Mouse (Mus musculus): ENCODE data around the gene Surf1. TPM values are rescaled to one million over a fixed set of nuclear protein-coding genes. Genes with fewer than 3 reads are reported as not detected.

Gene Surf1
- polyA plus RNA-seq, 1 experiment from 2014 or later: 86.9 TPM

GRCm38 (mm10) chr2:26912253-26912770 lies 4.0 kb downstream of the Surf1 start:
- 72% methylated on average over 5 of the region's 5 CpGs for WGBS
- no peak for DNase-seq (ENCODE audit: low spot score)
- H3K9me3 ChIP-seq (ENCODE audit: control insufficient read depth, low read length): no peaks in the 10 kb centered on the region
- no peak overlapping the region for H3K27ac ChIP-seq
- ATAC-seq (ENCODE audit: low FRiP score): no peak
- peak overlapping the region; percentile 78 for H3K4me3 ChIP-seq (replicated peaks; ENCODE audit: low read length)
- no peaks in the 10 kb centered on the region for H3K27me3 ChIP-seq (ENCODE audit: control insufficient read depth, insufficient read depth, low read length)
- peak overlapping the region; percentile 100 for H3K4me2 ChIP-seq (replicated peaks)
- H3K9ac ChIP-seq: peak overlapping the region; percentile 91
- peaks cover 46% of the 10 kb centered on the region for H3K4me1 ChIP-seq (replicated peaks; ENCODE audit: control insufficient read depth, insufficient read depth, low read length)
- H3K36me3 ChIP-seq (replicated peaks; ENCODE audit: control insufficient read depth, insufficient read depth): peaks cover 48% of the 10 kb centered on the region

- H3K9ac ChIP-seq: peak overlapping the region; percentile 91
- H3K4me3 ChIP-seq (replicated peaks; ENCODE audit: low read length): peak overlapping the region; percentile 78
- DNase-seq (ENCODE audit: low spot score) (peak; percentile 72), ATAC-seq (ENCODE audit: low FRiP score) (peak; percentile 51)
- H3K36me3 ChIP-seq (replicated peaks; ENCODE audit: control insufficient read depth, insufficient read depth): peaks cover 59% of the 10 kb centered on the region
- WGBS: 2% methylated on average over 33 of the region's 37 CpGs
- peak overlapping the region; percentile 91 for H3K27ac ChIP-seq
- H3K4me1 ChIP-seq (replicated peaks; ENCODE audit: control insufficient read depth, insufficient read depth, low read length): peaks cover 39% of the 10 kb centered on the region
- no peaks in the 10 kb centered on the region for H3K9me3 ChIP-seq (ENCODE audit: control insufficient read depth, low read length)
- H3K4me2 ChIP-seq (replicated peaks): peak overlapping the region; percentile 100
- H3K27me3 ChIP-seq (ENCODE audit: control insufficient read depth, insufficient read depth, low read length): no peaks in the 10 kb centered on the region
These were observed 5.2 kb downstream of the Surf1 start for GRCm38 (mm10) chr2:26910994-26911765.

- peak; percentile 91 for ATAC-seq (ENCODE audit: low FRiP score)
- peaks cover 67% of the 10 kb centered on the region for H3K36me3 ChIP-seq (replicated peaks; ENCODE audit: control insufficient read depth, insufficient read depth)
- no peaks in the 10 kb centered on the region for H3K9me3 ChIP-seq (ENCODE audit: control insufficient read depth, low read length)
- WGBS: under 1% methylated on average over 69 of the region's 74 CpGs
- H3K9ac ChIP-seq: peak within 1 kb of the TSS; percentile 91
- H3K4me2 ChIP-seq (replicated peaks): peak within 1 kb of the TSS; percentile 100
- H3K27me3 ChIP-seq (ENCODE audit: control insufficient read depth, insufficient read depth, low read length): no peaks in the 10 kb centered on the region
- DNase-seq (ENCODE audit: low spot score): peak; percentile 100
- H3K4me1 ChIP-seq (replicated peaks; ENCODE audit: control insufficient read depth, insufficient read depth, low read length): peaks cover 35% of the 10 kb centered on the region
- peak within 1 kb of the TSS; percentile 91 for H3K27ac ChIP-seq
- peak within 1 kb of the TSS; percentile 78 for H3K4me3 ChIP-seq (replicated peaks; ENCODE audit: low read length)
These were observed 6.0 kb downstream of the Surf1 start, which contains the start of the genes Med22 and Rpl7a for GRCm38 (mm10) chr2:26910124-26910993. Gene Med22 (minus strand): TSS chr2:26910677. Gene Rpl7a (plus strand): TSS chr2:26910764.

- Histone ChIP-seq H3K27ac (no peak overlapping the region), H3K36me3 (replicated peaks; ENCODE audit: control insufficient read depth, insufficient read depth) (peaks cover 72% of the 10 kb centered on the region)
These were observed 6.9 kb downstream of the Surf1 start for GRCm38 (mm10) chr2:26909387-26909784.

GRCm38 (mm10) chr2:26908710-26909386 lies 7.5 kb downstream of the Surf1 start:
- WGBS: 90% methylated on average over 18 of the region's 18 CpGs
- Histone ChIP-seq H3K4me2 (replicated peaks) (peak overlapping the region; percentile 78), H3K4me1 (replicated peaks; ENCODE audit: control insufficient read depth, insufficient read depth, low read length) (peaks cover 33% of the 10 kb centered on the region), H3K27me3 (ENCODE audit: control insufficient read depth, insufficient read depth, low read length) (no peaks in the 10 kb centered on the region), H3K9ac (peak overlapping the region; percentile 84), H3K27ac (no peak overlapping the region), H3K9me3 (ENCODE audit: control insufficient read depth, low read length) (no peaks in the 10 kb centered on the region), H3K4me3 (replicated peaks; ENCODE audit: low read length) (peak overlapping the region; percentile 78), H3K36me3 (replicated peaks; ENCODE audit: control insufficient read depth, insufficient read depth) (peaks cover 67% of the 10 kb centered on the region)
- ATAC-seq (ENCODE audit: low FRiP score) (no peak), DNase-seq (ENCODE audit: low spot score) (no peak)

More at GRCm38 (mm10) chr2:26909387-26909784, 6.9 kb downstream of the Surf1 start:
- Histone ChIP-seq H3K4me1 (replicated peaks; ENCODE audit: control insufficient read depth, insufficient read depth, low read length) (peaks cover 31% of the 10 kb centered on the region), H3K9me3 (ENCODE audit: control insufficient read depth, low read length) (no peaks in the 10 kb centered on the region), H3K27me3 (ENCODE audit: control insufficient read depth, insufficient read depth, low read length) (no peaks in the 10 kb centered on the region), H3K4me3 (replicated peaks; ENCODE audit: low read length) (peak overlapping the region; percentile 78), H3K9ac (peak overlapping the region; percentile 84), H3K4me2 (replicated peaks) (peak overlapping the region; percentile 78)
- DNase-seq (ENCODE audit: low spot score): no peak
- no peak for ATAC-seq (ENCODE audit: low FRiP score)

- peaks cover 50% of the 10 kb centered on the region for H3K36me3 ChIP-seq (replicated peaks; ENCODE audit: control insufficient read depth, insufficient read depth)
- 62% methylated on average over 4 of the region's 4 CpGs for WGBS
These were observed 9.2 kb downstream of the Surf1 start for GRCm38 (mm10) chr2:26907109-26907508.

GRCm38 (mm10) chr2:26906431-26906830 lies 9.9 kb downstream of the Surf1 start:
- Histone ChIP-seq H3K36me3 (replicated peaks; ENCODE audit: control insufficient read depth, insufficient read depth) (peaks cover 44% of the 10 kb centered on the region), H3K4me1 (replicated peaks; ENCODE audit: control insufficient read depth, insufficient read depth, low read length) (peaks cover 36% of the 10 kb centered on the region), H3K9me3 (ENCODE audit: control insufficient read depth, low read length) (no peaks in the 10 kb centered on the region), H3K4me2 (replicated peaks) (no peak overlapping the region), H3K9ac (no peak overlapping the region), H3K4me3 (replicated peaks; ENCODE audit: low read length) (no peak overlapping the region), H3K27me3 (ENCODE audit: control insufficient read depth, insufficient read depth, low read length) (no peaks in the 10 kb centered on the region), H3K27ac (no peak overlapping the region)
- WGBS: 83% methylated on average over 3 of the region's 3 CpGs
- ATAC-seq (ENCODE audit: low FRiP score) (no peak), DNase-seq (ENCODE audit: low spot score) (no peak)

More at GRCm38 (mm10) chr2:26907109-26907508, 9.2 kb downstream of the Surf1 start:
- Histone ChIP-seq H3K27me3 (ENCODE audit: control insufficient read depth, insufficient read depth, low read length) (no peaks in the 10 kb centered on the region), H3K4me2 (replicated peaks) (no peak overlapping the region), H3K9ac (no peak overlapping the region), H3K9me3 (ENCODE audit: control insufficient read depth, low read length) (no peaks in the 10 kb centered on the region), H3K4me1 (replicated peaks; ENCODE audit: control insufficient read depth, insufficient read depth, low read length) (peaks cover 38% of the 10 kb centered on the region), H3K27ac (no peak overlapping the region), H3K4me3 (replicated peaks; ENCODE audit: low read length) (no peak overlapping the region)
- no peak for DNase-seq (ENCODE audit: low spot score)
- no peak for ATAC-seq (ENCODE audit: low FRiP score)

- H3K27me3 ChIP-seq (ENCODE audit: control insufficient read depth, insufficient read depth, low read length): no peaks in the 10 kb centered on the region
- peaks cover 36% of the 10 kb centered on the region for H3K4me1 ChIP-seq (replicated peaks; ENCODE audit: control insufficient read depth, insufficient read depth, low read length)
- 90% methylated on average over 2 of the region's 2 CpGs for WGBS
- ATAC-seq (ENCODE audit: low FRiP score) (no peak), DNase-seq (ENCODE audit: low spot score) (no peak)
- no peaks in the 10 kb centered on the region for H3K9me3 ChIP-seq (ENCODE audit: control insufficient read depth, low read length)
- no peak overlapping the region for H3K9ac ChIP-seq
- H3K4me2 ChIP-seq (replicated peaks): no peak overlapping the region
- no peak overlapping the region for H3K27ac ChIP-seq
- peaks cover 44% of the 10 kb centered on the region for H3K36me3 ChIP-seq (replicated peaks; ENCODE audit: control insufficient read depth, insufficient read depth)
- no peak overlapping the region for H3K4me3 ChIP-seq (replicated peaks; ENCODE audit: low read length)
These were observed 10.4 kb downstream of the Surf1 start for GRCm38 (mm10) chr2:26905936-26906335.
